Mouse (Mus musculus): ENCODE measurements at regions not wholly inside any gene's neighbourhood (a gene's known extent, or its start where the extent isn't known, plus 50 kb on each side); places are given as distances from the start of the nearest gene placed in this dataset.

DNA sequence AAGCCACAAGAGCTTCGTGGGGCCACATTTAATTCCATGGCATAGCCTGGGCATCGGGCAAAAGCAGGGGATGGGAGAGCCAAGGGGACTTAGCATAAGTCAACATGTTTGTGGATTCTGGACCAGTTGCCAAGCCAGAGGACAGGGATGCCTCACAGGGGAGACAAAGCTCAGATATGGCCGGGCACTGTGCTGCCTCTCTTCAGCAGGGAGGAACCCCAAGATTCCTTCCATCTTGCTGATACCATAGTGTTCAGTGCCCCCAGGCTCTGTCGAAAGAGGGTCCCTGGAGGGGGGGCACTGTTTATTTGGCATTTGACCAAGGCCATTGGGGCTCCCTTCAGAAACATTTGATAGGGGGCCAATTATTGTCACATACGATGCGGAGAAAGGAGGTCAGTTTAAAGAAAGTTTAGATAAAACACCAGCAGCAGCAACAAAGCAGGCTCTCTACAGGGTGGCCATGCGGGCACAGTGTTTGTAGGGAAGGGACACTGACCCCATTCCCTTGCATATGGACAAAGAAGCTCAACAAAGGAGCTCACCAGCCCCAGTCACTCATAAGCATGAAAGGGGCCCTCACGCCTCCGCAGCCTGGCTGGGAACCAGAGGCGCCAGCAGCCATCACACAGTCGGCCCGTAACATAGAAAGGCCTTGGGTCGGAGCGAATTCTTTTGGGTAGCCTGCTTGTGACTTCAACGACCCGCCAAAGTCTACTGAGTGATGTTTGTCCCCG, 107.6 kb upstream of the 1700016C15Rik start:
- no peak overlapping the region for H3ac ChIP-seq (ENCODE audit: control insufficient read depth, insufficient read length, low read depth)
- no peak overlapping the region for H3K4me3 ChIP-seq (ENCODE audit: insufficient read depth, poor library complexity, severe bottlenecking)
- H3K27me3 ChIP-seq (ENCODE audit: control insufficient read depth, insufficient read depth, insufficient read length) = no peaks in the 10 kb centered on the region
- no peaks in the 10 kb centered on the region for H3K36me3 ChIP-seq (ENCODE audit: control insufficient read depth, insufficient read depth)
- H3K79me2 ChIP-seq (ENCODE audit: control insufficient read depth, insufficient read depth) = no peaks in the 10 kb centered on the region
- H3K79me3 ChIP-seq (ENCODE audit: low read depth) = no peaks in the 10 kb centered on the region
- TF ChIP-seq MYOG (IDR thresholded peaks at IDR 0.05; ENCODE audit: control insufficient read depth, extremely low read depth, insufficient read length) (no peak), MAX (IDR thresholded peaks at IDR 0.05) (no peak), CTCF (IDR thresholded peaks at IDR 0.05; ENCODE audit: control insufficient read depth, insufficient read depth, insufficient read length) (no peak), USF1 (IDR thresholded peaks at IDR 0.05; ENCODE audit: low read depth) (no peak), FOSL1 (IDR thresholded peaks at IDR 0.05; ENCODE audit: insufficient read depth, low read length, poor library complexity, severe bottlenecking) (no peak), CEBPB (IDR thresholded peaks at IDR 0.05; ENCODE audit: low read depth) (no peak), MYOD1 (IDR thresholded peaks at IDR 0.05; ENCODE audit: control insufficient read depth, insufficient read length, low read depth) (no peak)

GRCm38 (mm10) chr1:177623304-177623726, 106.3 kb upstream of the 1700016C15Rik start:
- Histone ChIP-seq H3ac (ENCODE audit: control insufficient read depth, insufficient read length, low read depth) (peak overlapping the region; percentile 3), H3K79me2 (ENCODE audit: control insufficient read depth, insufficient read depth) (no peaks in the 10 kb centered on the region), H3K79me3 (ENCODE audit: low read depth) (no peaks in the 10 kb centered on the region), H3K36me3 (ENCODE audit: control insufficient read depth, insufficient read depth) (no peaks in the 10 kb centered on the region), H3K27me3 (ENCODE audit: control insufficient read depth, insufficient read depth, insufficient read length) (no peaks in the 10 kb centered on the region), H3K4me3 (ENCODE audit: insufficient read depth, poor library complexity, severe bottlenecking) (no peak overlapping the region)
- TF ChIP-seq MYOG (IDR thresholded peaks at IDR 0.05; ENCODE audit: control insufficient read depth, extremely low read depth, insufficient read length) (no peak), MAX (IDR thresholded peaks at IDR 0.05) (peak; percentile 75), CTCF (IDR thresholded peaks at IDR 0.05; ENCODE audit: control insufficient read depth, insufficient read depth, insufficient read length) (no peak), FOSL1 (IDR thresholded peaks at IDR 0.05; ENCODE audit: insufficient read depth, low read length, poor library complexity, severe bottlenecking) (peak; percentile 56), USF1 (IDR thresholded peaks at IDR 0.05; ENCODE audit: low read depth) (peak; percentile 52), CEBPB (IDR thresholded peaks at IDR 0.05; ENCODE audit: low read depth) (no peak), MYOD1 (IDR thresholded peaks at IDR 0.05; ENCODE audit: control insufficient read depth, insufficient read length, low read depth) (peak; percentile 86)

DNA sequence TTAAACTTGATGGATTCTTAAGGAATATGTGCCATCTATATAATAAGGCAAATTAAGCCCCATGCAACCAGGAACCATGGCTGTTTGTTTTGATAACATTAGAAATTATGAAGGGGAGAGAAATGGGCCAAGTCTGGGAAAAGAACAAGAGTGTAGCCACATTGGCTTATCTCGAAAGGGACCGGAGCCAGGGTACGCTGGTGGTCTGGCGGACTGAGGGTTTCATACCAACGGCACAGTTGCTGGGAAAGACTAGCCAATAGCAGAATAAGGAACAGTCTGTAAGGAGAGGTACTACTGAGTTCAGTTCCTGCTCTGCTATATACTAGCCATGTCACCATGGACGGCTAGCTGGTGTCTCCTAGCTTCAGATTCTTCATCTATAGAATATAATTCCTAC, 105.9 kb upstream of the 1700016C15Rik start:
- no peak for TF ChIP-seq MYOG (IDR thresholded peaks at IDR 0.05; ENCODE audit: control insufficient read depth, extremely low read depth, insufficient read length)
- no peak for TF ChIP-seq CTCF (IDR thresholded peaks at IDR 0.05; ENCODE audit: control insufficient read depth, insufficient read depth, insufficient read length)
- TF ChIP-seq MAX (IDR thresholded peaks at IDR 0.05) = no peak
- TF ChIP-seq FOSL1 (IDR thresholded peaks at IDR 0.05; ENCODE audit: insufficient read depth, low read length, poor library complexity, severe bottlenecking) = no peak
- TF ChIP-seq USF1 (IDR thresholded peaks at IDR 0.05; ENCODE audit: low read depth) = no peak
- TF ChIP-seq MYOD1 (IDR thresholded peaks at IDR 0.05; ENCODE audit: control insufficient read depth, insufficient read length, low read depth) = no peak
- TF ChIP-seq CEBPB (IDR thresholded peaks at IDR 0.05; ENCODE audit: low read depth) = no peak
- Histone ChIP-seq H3ac (ENCODE audit: control insufficient read depth, insufficient read length, low read depth) (no peak overlapping the region), H3K36me3 (ENCODE audit: control insufficient read depth, insufficient read depth) (no peaks in the 10 kb centered on the region), H3K79me2 (ENCODE audit: control insufficient read depth, insufficient read depth) (no peaks in the 10 kb centered on the region), H3K27me3 (ENCODE audit: control insufficient read depth, insufficient read depth, insufficient read length) (no peaks in the 10 kb centered on the region), H3K4me3 (ENCODE audit: insufficient read depth, poor library complexity, severe bottlenecking) (no peak overlapping the region), H3K79me3 (ENCODE audit: low read depth) (no peaks in the 10 kb centered on the region)

- TF ChIP-seq CEBPB (IDR thresholded peaks at IDR 0.05; ENCODE audit: low read depth) (no peak), MYOG (IDR thresholded peaks at IDR 0.05; ENCODE audit: control insufficient read depth, extremely low read depth, insufficient read length) (no peak), CTCF (IDR thresholded peaks at IDR 0.05; ENCODE audit: control insufficient read depth, insufficient read depth, insufficient read length) (no peak), MAX (IDR thresholded peaks at IDR 0.05) (no peak), MYOD1 (IDR thresholded peaks at IDR 0.05; ENCODE audit: control insufficient read depth, insufficient read length, low read depth) (no peak), USF1 (IDR thresholded peaks at IDR 0.05; ENCODE audit: low read depth) (no peak), FOSL1 (IDR thresholded peaks at IDR 0.05; ENCODE audit: insufficient read depth, low read length, poor library complexity, severe bottlenecking) (no peak)
- Histone ChIP-seq H3K79me2 (ENCODE audit: control insufficient read depth, insufficient read depth) (no peaks in the 10 kb centered on the region), H3K27me3 (ENCODE audit: control insufficient read depth, insufficient read depth, insufficient read length) (no peaks in the 10 kb centered on the region), H3K79me3 (ENCODE audit: low read depth) (no peaks in the 10 kb centered on the region), H3K4me3 (ENCODE audit: insufficient read depth, poor library complexity, severe bottlenecking) (no peak overlapping the region), H3ac (ENCODE audit: control insufficient read depth, insufficient read length, low read depth) (no peak overlapping the region), H3K36me3 (ENCODE audit: control insufficient read depth, insufficient read depth) (no peaks in the 10 kb centered on the region)
These were observed 101.8 kb upstream of the 1700016C15Rik start for GRCm38 (mm10) chr1:177627814-177628213.

DNA sequence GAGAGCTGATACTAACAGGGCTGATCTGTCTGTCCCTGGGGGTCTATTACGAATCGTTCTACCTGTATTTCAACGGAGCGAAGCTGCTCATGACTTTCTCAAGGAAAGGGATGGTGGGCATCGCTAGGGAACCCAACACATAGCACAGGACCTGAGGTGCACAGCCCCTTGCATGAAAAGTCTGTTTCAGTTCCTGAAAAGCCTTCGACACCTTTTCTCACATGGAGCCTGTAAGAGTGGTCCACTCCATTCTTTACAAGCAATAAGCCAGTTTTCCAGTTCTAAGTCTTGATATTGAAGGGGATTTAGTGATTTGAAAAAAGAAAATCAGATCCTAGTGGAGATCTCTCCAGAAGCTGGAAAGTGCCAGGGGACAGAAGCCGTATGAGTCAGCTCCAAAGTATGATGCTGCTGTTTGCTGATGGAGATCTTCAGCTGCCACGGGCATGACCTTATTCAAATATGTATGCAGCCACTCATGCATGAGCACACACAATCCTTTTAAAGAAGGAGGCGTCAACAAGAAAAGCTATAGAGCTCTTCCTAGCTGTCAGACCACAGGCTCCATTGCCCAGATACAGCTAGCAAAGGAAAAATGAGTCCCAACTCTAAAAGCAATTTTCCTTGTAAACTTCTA, 95.5 kb upstream of the 1700016C15Rik start:
- Histone ChIP-seq H3ac (ENCODE audit: control insufficient read depth, insufficient read length, low read depth) (no peak overlapping the region), H3K79me2 (ENCODE audit: control insufficient read depth, insufficient read depth) (no peaks in the 10 kb centered on the region), H3K79me3 (ENCODE audit: low read depth) (no peaks in the 10 kb centered on the region), H3K27me3 (ENCODE audit: control insufficient read depth, insufficient read depth, insufficient read length) (no peaks in the 10 kb centered on the region), H3K4me3 (ENCODE audit: insufficient read depth, poor library complexity, severe bottlenecking) (no peak overlapping the region), H3K36me3 (ENCODE audit: control insufficient read depth, insufficient read depth) (no peaks in the 10 kb centered on the region)
- TF ChIP-seq FOSL1 (IDR thresholded peaks at IDR 0.05; ENCODE audit: insufficient read depth, low read length, poor library complexity, severe bottlenecking) = peak; percentile 66
- TF ChIP-seq MYOD1 (IDR thresholded peaks at IDR 0.05; ENCODE audit: control insufficient read depth, insufficient read length, low read depth) = peak; percentile 84
- no peak for TF ChIP-seq CEBPB (IDR thresholded peaks at IDR 0.05; ENCODE audit: low read depth)
- TF ChIP-seq MAX (IDR thresholded peaks at IDR 0.05) = peak; percentile 67
